Mouse (Mus musculus) limb, embryonic 11.5 days (tissue): ENCODE data around the gene E130114P18Rik. TPM values are rescaled to one million over a fixed set of nuclear protein-coding genes. Genes with fewer than 3 reads are reported as not detected.
A peak's percentile ranks its signal among the peaks of the same experiment; 100 is the strongest.

Experiments
- ATAC-seq: fragments of 200-750 bp; cut with Nextera tagmentation; 2 replicates; pipeline ENCODE4 v1.8.0; 2017; ENCODE audit warnings: low read depth; ENCODE audit not compliant: insufficient number of reproducible peaks, low FRiP score, low TSS enrichment
- DNase-seq: peaks from one replicate; pipeline ENCODE4 v3.0.0-alpha.2; 2015; ENCODE audit warnings: low spot score
- H3K27ac ChIP-seq: fragments of 300-500 bp; sonication (generic); replicated peaks from 2 replicates; pipeline ENCODE4 v1.5.1; 2014; ENCODE audit warnings: low read depth, mild to moderate bottlenecking, low read length
- H3K27me3 ChIP-seq: fragments of 300-500 bp; sonication (generic); 2 replicates; pipeline ENCODE4 v1.6.1; 2014; ENCODE audit warnings: mild to moderate bottlenecking, low read length, mixed read lengths; ENCODE audit not compliant: control insufficient read depth, insufficient read depth
- H3K36me3 ChIP-seq: fragments of 300-500 bp; sonication (generic); 2 replicates; pipeline ENCODE4 v1.6.1; 2014; ENCODE audit warnings: mild to moderate bottlenecking, low read length, moderate library complexity, mixed read lengths; ENCODE audit not compliant: control insufficient read depth, insufficient read depth
- H3K4me1 ChIP-seq: fragments of 300-500 bp; sonication (generic); 2 replicates; pipeline ENCODE4 v1.6.1; 2014; ENCODE audit warnings: low read length, mixed read lengths; ENCODE audit not compliant: control insufficient read depth, insufficient read depth
- H3K4me2 ChIP-seq: fragments of 300-500 bp; sonication (generic); 2 replicates; pipeline ENCODE4 v1.6.1; 2014; ENCODE audit warnings: low read depth, mild to moderate bottlenecking, moderate library complexity; ENCODE audit not compliant: severe bottlenecking
- H3K4me3 ChIP-seq: fragments of 300-500 bp; sonication (generic); 2 replicates; pipeline ENCODE4 v1.5.1; 2014; ENCODE audit warnings: low read depth, low read length
- H3K9ac ChIP-seq: fragments of 300-500 bp; sonication (generic); 2 replicates; pipeline ENCODE4 v1.6.1; 2014; ENCODE audit warnings: mild to moderate bottlenecking, low read length
- H3K9me3 ChIP-seq: fragments of 300-500 bp; sonication (generic); 2 replicates; pipeline ENCODE4 v1.6.1; 2016; ENCODE audit warnings: low read length; ENCODE audit not compliant: control insufficient read depth
- WGBS: fragments of 180-500 bp; shearing (Covaris S2); extraction: QIAGEN DNeasy Blood & Tissue Kit; methylation state at CpG from one replicate; pipeline ENCODE4 v1.1.7; 2014; 5-methylcytosine and 5-hydroxymethylcytosine counted together
- polyA plus RNA-seq: library from polyadenylated mRNA; unstranded; fragments of >200 nt; fragmentation: Nextera tagmentation; extraction: Ambion mirVana; gene quantifications from 2 replicates; pipeline ENCODE4 v1.2.1, GENCODE M21; 2014

Gene E130114P18Rik
- polyA plus RNA-seq, 1 experiment from 2014 or later: 10.1 TPM

DNA sequence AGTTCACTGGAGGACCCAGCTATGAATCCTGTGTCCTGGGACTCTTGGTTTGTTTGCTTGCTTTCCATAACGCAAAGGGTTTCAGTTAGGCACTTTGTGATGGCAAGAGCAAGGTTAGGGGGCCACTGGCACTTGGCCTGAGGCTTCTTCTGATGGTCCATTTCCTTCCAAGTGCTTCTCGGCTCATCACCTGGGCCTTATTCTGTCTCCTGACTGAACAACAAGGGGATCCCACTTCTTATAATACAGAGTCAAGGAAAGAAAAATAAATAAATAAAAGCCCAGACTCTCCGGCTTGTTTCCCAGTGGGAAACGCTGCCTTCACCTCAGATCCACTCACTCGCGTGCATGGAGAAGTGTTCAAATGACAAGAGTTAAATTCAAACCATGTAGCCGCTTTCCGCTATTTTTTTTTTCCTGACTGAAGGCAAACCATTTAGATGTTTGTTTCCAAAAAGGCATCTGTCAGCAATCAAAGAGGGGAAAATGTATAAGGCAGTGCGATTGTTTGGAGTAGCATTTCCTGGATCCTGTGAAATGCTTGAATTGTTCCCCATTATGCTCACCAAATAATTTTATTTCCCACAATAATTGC is 199.2 kb downstream of the E130114P18Rik start:
- Histone ChIP-seq H3K4me3 (no peak overlapping the region), H3K9me3 (no peaks in the 10 kb centered on the region), H3K27ac (no peak overlapping the region), H3K4me2 (no peak overlapping the region), H3K9ac (no peak overlapping the region), H3K4me1 (peaks cover 43% of the 10 kb centered on the region), H3K36me3 (no peaks in the 10 kb centered on the region), H3K27me3 (no peaks in the 10 kb centered on the region)
- 71% methylated on average over 9 of the region's 9 CpGs for WGBS
- DNase-seq: peak; percentile 20
- no peak for ATAC-seq

GRCm38 (mm10) chr4:97577431-97577830 is 200.4 kb downstream of the E130114P18Rik start:
- no peak for ATAC-seq
- Histone ChIP-seq H3K4me1 (peaks cover 38% of the 10 kb centered on the region), H3K9me3 (no peaks in the 10 kb centered on the region), H3K4me2 (no peak overlapping the region), H3K27me3 (no peaks in the 10 kb centered on the region), H3K4me3 (no peak overlapping the region), H3K36me3 (no peaks in the 10 kb centered on the region), H3K27ac (peak overlapping the region; percentile 61), H3K9ac (no peak overlapping the region)
- DNase-seq: no peak
- 15% methylated on average over 5 of the region's 5 CpGs for WGBS

- 8% methylated on average over 5 of the region's 5 CpGs for WGBS
- peak; percentile 72 for DNase-seq
- H3K27me3 ChIP-seq: no peaks in the 10 kb centered on the region
- H3K4me1 ChIP-seq: peaks cover 25% of the 10 kb centered on the region
- H3K36me3 ChIP-seq: no peaks in the 10 kb centered on the region
- no peaks in the 10 kb centered on the region for H3K9me3 ChIP-seq
- H3K27ac ChIP-seq: 0 out of 2 replicates have a peak overlapping the region, but pooled peaks have one; percentile 21
- H3K4me3 ChIP-seq: no peak overlapping the region
- peak; percentile 57; the same call in 1 of the 2 replicates for ATAC-seq
- no peak overlapping the region for H3K4me2 ChIP-seq
- H3K9ac ChIP-seq: no peak overlapping the region
Observed at GRCm38 (mm10) chr4:97575447-97575846, 202.4 kb downstream of the E130114P18Rik start.

GRCm38 (mm10) chr4:97569320-97569719 is 208.6 kb downstream of the E130114P18Rik start:
- no peak overlapping the region for H3K4me2 ChIP-seq
- DNase-seq (no peak), ATAC-seq (no peak)
- no peak overlapping the region for H3K27ac ChIP-seq
- H3K9me3 ChIP-seq: no peaks in the 10 kb centered on the region
- no peak overlapping the region for H3K9ac ChIP-seq
- no peaks in the 10 kb centered on the region for H3K36me3 ChIP-seq
- H3K4me3 ChIP-seq: no peak overlapping the region
- WGBS: 78% methylated on average over 3 of the region's 3 CpGs
- H3K27me3 ChIP-seq: no peaks in the 10 kb centered on the region
- H3K4me1 ChIP-seq: no peaks in the 10 kb centered on the region

- Histone ChIP-seq H3K4me3 (no peak overlapping the region), H3K27ac (no peak overlapping the region), H3K9me3 (no peaks in the 10 kb centered on the region), H3K36me3 (no peaks in the 10 kb centered on the region), H3K4me1 (no peaks in the 10 kb centered on the region), H3K27me3 (no peaks in the 10 kb centered on the region), H3K9ac (no peak overlapping the region), H3K4me2 (no peak overlapping the region)
- no peak for DNase-seq
- no peak for ATAC-seq
- 37% methylated on average over 4 of the region's 4 CpGs for WGBS
Observed at GRCm38 (mm10) chr4:97564656-97565055, 213.2 kb downstream of the E130114P18Rik start.

- Histone ChIP-seq H3K4me1 (no peaks in the 10 kb centered on the region), H3K4me3 (no peak overlapping the region), H3K9ac (no peak overlapping the region), H3K36me3 (no peaks in the 10 kb centered on the region), H3K27ac (no peak overlapping the region), H3K27me3 (no peaks in the 10 kb centered on the region), H3K9me3 (no peaks in the 10 kb centered on the region), H3K4me2 (no peak overlapping the region)
- no peak for DNase-seq
- 79% methylated on average over 6 of the region's 6 CpGs for WGBS
- no peak for ATAC-seq
Observed at GRCm38 (mm10) chr4:97564199-97564598, 213.7 kb downstream of the E130114P18Rik start.

DNA sequence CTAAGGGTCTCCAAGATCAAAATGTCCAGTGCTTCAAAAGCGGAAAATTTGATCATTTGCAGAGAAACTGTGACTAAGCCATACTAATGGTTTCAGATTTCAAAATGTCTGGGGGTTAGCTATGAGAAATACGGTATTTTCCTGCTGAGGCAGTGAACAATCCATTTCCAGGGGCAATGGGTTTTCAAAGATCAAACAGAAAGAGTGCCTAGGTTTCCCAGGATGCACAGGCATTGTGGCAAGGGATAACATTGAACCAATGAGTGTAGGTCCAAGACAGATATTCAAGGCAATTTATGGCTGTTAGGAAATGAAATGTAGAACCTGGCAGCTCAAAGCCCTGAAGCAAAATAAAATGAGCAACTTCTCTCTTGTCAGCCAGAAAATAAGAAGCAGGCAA is 220.3 kb downstream of the E130114P18Rik start:
- H3K27ac ChIP-seq: no peak overlapping the region
- ATAC-seq: no peak
- H3K27me3 ChIP-seq: no peaks in the 10 kb centered on the region
- WGBS: 62% methylated on average over 2 of the region's 2 CpGs
- H3K4me3 ChIP-seq: no peak overlapping the region
- no peak overlapping the region for H3K4me2 ChIP-seq
- H3K9me3 ChIP-seq: no peaks in the 10 kb centered on the region
- DNase-seq: no peak
- no peaks in the 10 kb centered on the region for H3K4me1 ChIP-seq
- no peaks in the 10 kb centered on the region for H3K36me3 ChIP-seq
- no peak overlapping the region for H3K9ac ChIP-seq

DNA sequence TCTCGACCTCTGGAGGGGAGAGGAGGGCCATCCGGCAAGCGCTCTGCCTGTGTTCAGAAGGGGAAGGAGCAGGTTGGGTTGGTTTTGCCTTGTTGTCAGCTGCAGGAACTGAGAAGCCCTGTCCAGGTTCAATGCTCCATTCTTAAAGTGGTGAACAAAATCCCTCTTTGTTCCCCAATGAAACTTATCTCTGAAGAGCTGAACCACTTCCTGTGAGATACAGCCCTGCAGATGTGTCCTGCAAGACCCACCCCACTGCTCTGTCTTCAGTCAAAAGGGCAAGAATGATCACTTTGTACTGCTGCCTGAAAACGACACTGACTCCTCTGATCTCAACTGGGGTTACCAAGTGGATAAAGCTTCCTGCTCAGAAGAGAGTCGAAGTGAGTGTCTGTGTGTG is 233.9 kb downstream of the E130114P18Rik start:
- H3K4me3 ChIP-seq: no peak overlapping the region
- H3K4me1 ChIP-seq: no peaks in the 10 kb centered on the region
- H3K9ac ChIP-seq: no peak overlapping the region
- no peaks in the 10 kb centered on the region for H3K27me3 ChIP-seq
- no peaks in the 10 kb centered on the region for H3K9me3 ChIP-seq
- no peak overlapping the region for H3K27ac ChIP-seq
- DNase-seq: no peak
- no peak overlapping the region for H3K4me2 ChIP-seq
- H3K36me3 ChIP-seq: no peaks in the 10 kb centered on the region
- no peak for ATAC-seq
- WGBS: 42% methylated on average over 5 of the region's 5 CpGs

DNA sequence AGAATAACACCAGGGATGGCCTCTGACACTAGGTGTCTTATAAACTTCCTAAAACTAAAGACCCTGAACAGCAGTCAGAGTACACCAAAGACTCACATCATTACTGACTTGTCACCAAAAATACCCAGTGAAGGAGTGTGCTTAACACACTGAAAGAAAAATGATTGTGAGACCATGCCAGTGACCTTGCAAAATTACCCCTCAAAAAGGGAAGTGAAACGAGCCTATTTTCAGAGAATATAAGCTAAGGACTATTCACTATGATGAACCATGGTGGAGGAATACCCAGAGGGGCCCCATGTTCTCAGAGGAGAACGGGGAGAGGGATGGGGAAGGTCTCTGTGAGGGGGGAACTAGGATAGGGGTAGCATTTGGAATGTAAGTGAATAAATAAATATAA is 245.8 kb downstream of the E130114P18Rik start:
- H3K36me3 ChIP-seq: no peaks in the 10 kb centered on the region
- no peaks in the 10 kb centered on the region for H3K4me1 ChIP-seq
- DNase-seq: no peak
- H3K27me3 ChIP-seq: no peaks in the 10 kb centered on the region
- no peak overlapping the region for H3K4me3 ChIP-seq
- 66% methylated on average over 2 of the region's 2 CpGs for WGBS
- no peak overlapping the region for H3K27ac ChIP-seq
- H3K9me3 ChIP-seq: no peaks in the 10 kb centered on the region
- no peak overlapping the region for H3K4me2 ChIP-seq
- H3K9ac ChIP-seq: no peak overlapping the region
- no peak for ATAC-seq
